Mouse (Mus musculus) CH12.LX (cell line): Measurements from ENCODE around the gene Magi2. TPM values are rescaled to one million over a fixed set of nuclear protein-coding genes. Genes with fewer than 3 reads are reported as not detected.

ENCODE experiments used
- DNase-seq: peaks from one replicate; pipeline ENCODE4 v3.0.0-alpha.2; 2013; ENCODE audit errors: extremely low read depth
- H3K27ac ChIP-seq: 2 replicates; pipeline ENCODE4 v1.5.1; 2012; ENCODE audit warnings: low read depth, mild to moderate bottlenecking, control low read depth, moderate library complexity; ENCODE audit not compliant: insufficient read depth
- H3K27me3 ChIP-seq: replicated peaks from 2 replicates; pipeline ENCODE3; 2012; ENCODE audit warnings: inconsistent platforms
- H3K36me3 ChIP-seq, 2 experiments: replicated peaks in 1 of 2; 2 replicates each; pipeline versions ENCODE3 to v1.6.1; 2012; ENCODE audit warnings: inconsistent platforms in 1 of 2, low read length in 1 of 2, mild to moderate bottlenecking in 1 of 2, mixed read lengths in 1 of 2, moderate library complexity in 1 of 2; ENCODE audit not compliant: control insufficient read depth in 1 of 2, insufficient read depth in 1 of 2
- H3K4me1 ChIP-seq, 2 experiments: 2 replicates each; pipeline ENCODE4 v1.6.1; 2012; ENCODE audit warnings: inconsistent platforms in 1 of 2, moderate library complexity in 1 of 2; ENCODE audit not compliant: insufficient read depth in 2 of 2, control insufficient read depth in 1 of 2
- H3K4me2 ChIP-seq: 2 replicates; pipeline ENCODE4 v1.6.1; 2012; ENCODE audit warnings: low read depth, mild to moderate bottlenecking, control low read depth; ENCODE audit not compliant: poor library complexity, insufficient read depth, severe bottlenecking
- H3K4me3 ChIP-seq, 3 experiments: fragments of 150-350 bp in 1 of 3; sonication (generic) in 1 of 3; replicated peaks in 1 of 3; 2 replicates each; pipeline versions ENCODE3 to v1.5.1; 2011 to 2012; ENCODE audit warnings: low read depth in 2 of 3, low read length in 2 of 3, mild to moderate bottlenecking in 2 of 3, moderate library complexity in 2 of 3, control low read depth in 1 of 3, improper control_type of control experiment in 1 of 3, inconsistent platforms in 1 of 3, mixed read lengths in 1 of 3; ENCODE audit not compliant: poor library complexity in 1 of 3
- H3K79me2 ChIP-seq: replicated peaks from 2 replicates; pipeline ENCODE4 v1.6.1; 2012; ENCODE audit warnings: mild to moderate bottlenecking, moderate library complexity; ENCODE audit not compliant: control insufficient read depth, poor library complexity, insufficient read depth, severe bottlenecking; ENCODE audit errors: extremely low read depth
- H3K9ac ChIP-seq: 2 replicates; pipeline ENCODE4 v1.6.1; 2012; ENCODE audit warnings: low read depth, mild to moderate bottlenecking, control low read depth, moderate library complexity; ENCODE audit not compliant: insufficient read depth
- H3K9me3 ChIP-seq: replicated peaks from 2 replicates; pipeline ENCODE3; 2012; ENCODE audit warnings: low read length, inconsistent platforms, mixed read lengths
- CHD1 ChIP-seq: IDR thresholded peaks from 2 replicates; pipeline ENCODE4 v1.6.1; 2012; ENCODE audit warnings: low read depth, low read length, improper control_type of control experiment, inconsistent platforms
- E2F4 ChIP-seq: IDR thresholded peaks from 2 replicates; pipeline ENCODE4 v1.6.1; 2011; ENCODE audit warnings: low read depth, low read length, improper control_type of control experiment; ENCODE audit not compliant: insufficient replicate concordance
- ELF1 ChIP-seq: IDR thresholded peaks from 2 replicates; pipeline ENCODE4 v1.6.1; 2014; ENCODE audit warnings: low read depth, mild to moderate bottlenecking, inconsistent platforms, low read length, improper control_type of control experiment
- ETS1 ChIP-seq: conservative IDR thresholded peaks from 2 replicates; pipeline ENCODE4 v1.6.1; 2012; ENCODE audit warnings: low read depth, mild to moderate bottlenecking, inconsistent platforms, low read length, improper control_type of control experiment, moderate library complexity
- JUN ChIP-seq: IDR thresholded peaks from 2 replicates; pipeline ENCODE4 v1.6.1; 2011; ENCODE audit warnings: low read depth, mild to moderate bottlenecking, low read length, improper control_type of control experiment, moderate library complexity; ENCODE audit not compliant: insufficient read depth
- JUND ChIP-seq: conservative IDR thresholded peaks from 2 replicates; pipeline ENCODE4 v1.6.1; 2011; ENCODE audit warnings: low read depth, low read length, improper control_type of control experiment
- MAFK ChIP-seq: IDR thresholded peaks from 2 replicates; pipeline ENCODE4 v1.6.1; 2011; ENCODE audit warnings: low read length, improper control_type of control experiment; ENCODE audit not compliant: insufficient replicate concordance
- MEF2A ChIP-seq: IDR thresholded peaks from 2 replicates; pipeline ENCODE4 v1.6.1; 2014; ENCODE audit warnings: low read depth, mild to moderate bottlenecking, inconsistent platforms, low read length, improper control_type of control experiment, borderline replicate concordance
- NELFE ChIP-seq: IDR thresholded peaks from 2 replicates; pipeline ENCODE4 v1.6.1; 2011; ENCODE audit warnings: low read depth, low read length, improper control_type of control experiment
- PAX5 ChIP-seq: IDR thresholded peaks from 2 replicates; pipeline ENCODE4 v1.6.1; 2012; ENCODE audit warnings: low read length, inconsistent platforms, mixed read lengths
- POLR2A ChIP-seq: IDR thresholded peaks from 2 replicates; pipeline ENCODE4 v1.6.1; 2011; ENCODE audit warnings: low read depth, mild to moderate bottlenecking, improper control_type of control experiment, low read length
- POLR2AphosphoS2 ChIP-seq: IDR thresholded peaks from 2 replicates; pipeline ENCODE4 v1.6.1; 2011; ENCODE audit warnings: low read depth, low read length, improper control_type of control experiment
- RAD21 ChIP-seq: IDR thresholded peaks from 2 replicates; pipeline ENCODE4 v1.6.1; 2011; ENCODE audit warnings: low read depth, mild to moderate bottlenecking, low read length, improper control_type of control experiment, moderate library complexity
- RCOR1 ChIP-seq: conservative IDR thresholded peaks from 2 replicates; pipeline ENCODE4 v1.6.1; 2012; ENCODE audit warnings: low read depth, mild to moderate bottlenecking, inconsistent platforms, low read length, improper control_type of control experiment
- SMC3 ChIP-seq: IDR thresholded peaks from 2 replicates; pipeline ENCODE4 v1.6.1; 2011; ENCODE audit warnings: low read depth, low read length, improper control_type of control experiment
- USF2 ChIP-seq: conservative IDR thresholded peaks from 2 replicates; pipeline ENCODE4 v1.6.1; 2011; ENCODE audit warnings: low read depth, low read length, improper control_type of control experiment
- dilution Hi-C: fragments of 300-500 bp; cut with MboI; formaldehyde crosslinking; loops from 2 replicates; pipeline ENCODE4 v1.14.3; 2020; ENCODE audit warnings: low sequenced_read_pairs; ENCODE audit not compliant: extremely low pct_unique_long_range_greater_than_20kb, extremely low pct_ligation_motif_present
- in situ Hi-C: fragments of 300-500 bp; cut with MboI; formaldehyde crosslinking; loops from 3 replicates; pipeline ENCODE4 v1.14.3; 2019; ENCODE audit warnings: low sequenced_read_pairs, low pct_ligation_motif_present, low pct_unique_long_range_greater_than_20kb, mixed read lengths
- polyA plus RNA-seq: library from polyadenylated mRNA; unstranded; fragments of >175 nt; gene quantifications from 2 replicates; pipeline ENCODE4 v1.2.1, GENCODE M21; 2012; ENCODE audit warnings: low read depth; ENCODE audit not compliant: insufficient read length
- total RNA-seq, 2 experiments: library from RNA; depleted of rRNA; stranded (reverse); fragments of 300-350 nt in 1 of 2; fragments of >200 nt in 1 of 2; gene quantifications; 2 replicates each; pipeline ENCODE4 v1.2.3; 2012 to 2014

Gene Magi2
- total and polyA plus RNA-seq, 3 experiments, result 0.37 to 0.63 (median 0.42) TPM

GRCm38 (mm10) chr5:19309870-19310269 lies 83.0 kb downstream of the Magi2 start:
- peak; percentile 5 for DNase-seq
- Histone ChIP-seq H3K9me3 (no peaks in the 10 kb centered on the region), H3K36me3 (no peaks in the 10 kb centered on the region), H3K9ac (no peak overlapping the region), H3K4me2 (no peak overlapping the region), H3K4me1 (no peaks in the 10 kb centered on the region), H3K27me3 (no peaks in the 10 kb centered on the region), H3K4me3 (no peak overlapping the region), H3K27ac (no peak overlapping the region), H3K79me2 (no peaks in the 10 kb centered on the region)
- TF ChIP-seq POLR2AphosphoS2, result no peak
- no peak for TF ChIP-seq SMC3
- dilution Hi-C loops, result no loop called here
- in situ Hi-C loops, result no loop called here

- Histone ChIP-seq H3K4me1 (no peaks in the 10 kb centered on the region), H3K9ac (no peak overlapping the region), H3K79me2 (no peaks in the 10 kb centered on the region), H3K4me2 (no peak overlapping the region), H3K27ac (no peak overlapping the region), H3K36me3 (no peaks in the 10 kb centered on the region), H3K4me3 (no peak overlapping the region), H3K27me3 (no peaks in the 10 kb centered on the region), H3K9me3 (no peaks in the 10 kb centered on the region)
- in situ Hi-C loops (no loop called here), dilution Hi-C loops (no loop called here)
- no peak for DNase-seq
- TF ChIP-seq JUN, result no peak
- TF ChIP-seq E2F4, result no peak
- no peak for TF ChIP-seq ELF1
- TF ChIP-seq NELFE, result no peak
- TF ChIP-seq MEF2A, result no peak
These were observed 95.7 kb downstream of the Magi2 start for GRCm38 (mm10) chr5:19322532-19322931.

- Histone ChIP-seq H3K36me3 (no peaks in the 10 kb centered on the region), H3K4me3 (no peak overlapping the region), H3K4me2 (no peak overlapping the region), H3K79me2 (no peaks in the 10 kb centered on the region), H3K27ac (no peak overlapping the region), H3K9me3 (no peaks in the 10 kb centered on the region), H3K27me3 (no peaks in the 10 kb centered on the region), H3K9ac (no peak overlapping the region), H3K4me1 (no peaks in the 10 kb centered on the region)
- no peak for DNase-seq
- TF ChIP-seq ETS1 (no peak), POLR2A (no peak), CHD1 (no peak), E2F4 (no peak), PAX5 (no peak), JUND (no peak), USF2 (no peak), RAD21 (no peak), RCOR1 (no peak), MAFK (no peak)
- dilution Hi-C loops (no loop called here), in situ Hi-C loops (no loop called here)
These were observed 110.7 kb downstream of the Magi2 start for GRCm38 (mm10) chr5:19337561-19337960.
